Mouse (Mus musculus) kidney, embryonic 16.5 days (tissue): ENCODE data around the gene Ccno. TPM values are rescaled to one million over a fixed set of nuclear protein-coding genes. Genes with fewer than 3 reads are reported as not detected.

Experiments used
- ATAC-seq: fragments of 200-750 bp; cut with Nextera tagmentation; 2 replicates; pipeline ENCODE4 v1.8.0; 2017; ENCODE audit warnings: moderate TSS enrichment; ENCODE audit not compliant: low FRiP score, low TSS enrichment
- H3K27ac ChIP-seq: fragments of 300-500 bp; sonication (generic); 2 replicates; pipeline ENCODE4 v1.5.1; 2014; ENCODE audit warnings: low read length
- H3K27me3 ChIP-seq: fragments of 300-500 bp; sonication (generic); 2 replicates; pipeline ENCODE4 v1.6.1; 2014; ENCODE audit warnings: low read length, control low read depth, mixed read lengths; ENCODE audit not compliant: insufficient read depth
- H3K36me3 ChIP-seq: fragments of 300-500 bp; sonication (generic); 2 replicates; pipeline ENCODE4 v1.6.1; 2014; ENCODE audit warnings: low read length, control low read depth, mixed read lengths; ENCODE audit not compliant: insufficient read depth
- H3K4me1 ChIP-seq: fragments of 300-500 bp; sonication (generic); 2 replicates; pipeline ENCODE4 v1.6.1; 2014; ENCODE audit warnings: low read length, control low read depth, mixed read lengths; ENCODE audit not compliant: insufficient read depth
- H3K4me2 ChIP-seq: fragments of 300-500 bp; sonication (generic); replicated peaks from 2 replicates; pipeline ENCODE4 v1.6.1; 2014; ENCODE audit warnings: low read depth, low read length
- H3K4me3 ChIP-seq: fragments of 300-500 bp; sonication (generic); 2 replicates; pipeline ENCODE4 v1.5.1; 2014; ENCODE audit warnings: mild to moderate bottlenecking, low read length
- H3K9ac ChIP-seq: fragments of 300-500 bp; sonication (generic); replicated peaks from 2 replicates; pipeline ENCODE4 v1.6.1; 2014; ENCODE audit warnings: low read length
- H3K9me3 ChIP-seq: fragments of 300-500 bp; sonication (generic); 2 replicates; pipeline ENCODE4 v1.6.1; 2016; ENCODE audit warnings: low read length, control low read depth
- WGBS: fragments of 180-500 bp; shearing (Covaris S2); extraction: QIAGEN DNeasy Blood & Tissue Kit; methylation state at CpG from one replicate; pipeline ENCODE4 v1.1.7; 2014; 5-methylcytosine and 5-hydroxymethylcytosine counted together
- polyA plus RNA-seq: library from polyadenylated mRNA; unstranded; fragments of >200 nt; fragmentation: Nextera tagmentation; extraction: Ambion mirVana; gene quantifications from 2 replicates; pipeline ENCODE4 v1.2.1, GENCODE M21; 2015

The Ccno gene
- polyA plus RNA-seq: 0.51 and 0.57 TPM in 2 replicates

GRCm38 (mm10) chr13:112987532-112987943 is at the start of gene Ccno:
Ccno (plus strand) TSS chr13:112987802.
- no peaks in the 10 kb centered on the region for H3K9me3 ChIP-seq
- peaks cover 67% of the 10 kb centered on the region for H3K27me3 ChIP-seq
- peak; percentile 97 for ATAC-seq
- peak within 1 kb of the TSS; percentile 63 for H3K4me3 ChIP-seq
- H3K27ac ChIP-seq: no peak within 1 kb of the TSS
- peak within 1 kb of the TSS; percentile 54 for H3K9ac ChIP-seq
- peak within 1 kb of the TSS; percentile 99 for H3K4me2 ChIP-seq
- H3K36me3 ChIP-seq: no peaks in the 10 kb centered on the region
- peaks cover 37% of the 10 kb centered on the region for H3K4me1 ChIP-seq
- WGBS: under 1% methylated on average over 46 of the region's 47 CpGs

- Histone ChIP-seq H3K4me2 (no peak overlapping the region), H3K9ac (no peak overlapping the region), H3K4me1 (no peaks in the 10 kb centered on the region), H3K27me3 (no peaks in the 10 kb centered on the region), H3K4me3 (no peak overlapping the region), H3K36me3 (peaks cover 22% of the 10 kb centered on the region), H3K27ac (no peak overlapping the region), H3K9me3 (no peaks in the 10 kb centered on the region)
- 72% methylated on average over 8 of the region's 8 CpGs for WGBS
- ATAC-seq: no peak
These were observed 49.5 kb upstream of the Ccno start for GRCm38 (mm10) chr13:112938130-112938529.

- 65% methylated on average over 15 of the region's 15 CpGs for WGBS
- Histone ChIP-seq H3K4me1 (no peaks in the 10 kb centered on the region), H3K4me3 (no peak overlapping the region)
These were observed 45.7 kb upstream of the Ccno start for GRCm38 (mm10) chr13:112941879-112942330.

GRCm38 (mm10) chr13:112945312-112945711 is 42.3 kb upstream of the Ccno start:
- H3K4me2 ChIP-seq: no peak overlapping the region
- no peak for ATAC-seq
- no peaks in the 10 kb centered on the region for H3K9me3 ChIP-seq
- H3K4me3 ChIP-seq: no peak overlapping the region
- H3K36me3 ChIP-seq: peaks cover 46% of the 10 kb centered on the region
- H3K9ac ChIP-seq: no peak overlapping the region
- no peaks in the 10 kb centered on the region for H3K27me3 ChIP-seq
- H3K27ac ChIP-seq: no peak overlapping the region
- H3K4me1 ChIP-seq: no peaks in the 10 kb centered on the region
- 91% methylated on average over 9 of the region's 9 CpGs for WGBS

More at GRCm38 (mm10) chr13:112941879-112942330, 45.7 kb upstream of the Ccno start:
- no peak overlapping the region for H3K9ac ChIP-seq
- ATAC-seq: no peak
- peaks cover 30% of the 10 kb centered on the region for H3K36me3 ChIP-seq
- H3K27me3 ChIP-seq: no peaks in the 10 kb centered on the region
- H3K27ac ChIP-seq: no peak overlapping the region
- H3K9me3 ChIP-seq: no peaks in the 10 kb centered on the region
- H3K4me2 ChIP-seq: no peak overlapping the region

- Histone ChIP-seq H3K27me3 (no peaks in the 10 kb centered on the region), H3K27ac (no peak overlapping the region), H3K9me3 (no peaks in the 10 kb centered on the region), H3K4me1 (no peaks in the 10 kb centered on the region), H3K9ac (no peak overlapping the region), H3K36me3 (peaks cover 49% of the 10 kb centered on the region), H3K4me3 (no peak overlapping the region), H3K4me2 (no peak overlapping the region)
- no peak for ATAC-seq
- WGBS: 93% methylated on average over 6 of the region's 6 CpGs
These were observed 41.7 kb upstream of the Ccno start for GRCm38 (mm10) chr13:112945900-112946299.

- no peak overlapping the region for H3K9ac ChIP-seq
- no peak overlapping the region for H3K27ac ChIP-seq
- H3K4me2 ChIP-seq: no peak overlapping the region
- H3K4me3 ChIP-seq: no peak overlapping the region
- no peak for ATAC-seq
- H3K9me3 ChIP-seq: no peaks in the 10 kb centered on the region
- no peaks in the 10 kb centered on the region for H3K27me3 ChIP-seq
- no peaks in the 10 kb centered on the region for H3K4me1 ChIP-seq
- 94% methylated on average over 8 of the region's 8 CpGs for WGBS
- H3K36me3 ChIP-seq: peaks cover 63% of the 10 kb centered on the region
These were observed 33.5 kb upstream of the Ccno start for GRCm38 (mm10) chr13:112954067-112954466.

- H3K27ac ChIP-seq: no peak overlapping the region
- H3K9me3 ChIP-seq: no peaks in the 10 kb centered on the region
- no peak overlapping the region for H3K9ac ChIP-seq
- H3K4me3 ChIP-seq: no peak overlapping the region
- no peak overlapping the region for H3K4me2 ChIP-seq
- no peaks in the 10 kb centered on the region for H3K27me3 ChIP-seq
- no peak for ATAC-seq
- peaks cover 42% of the 10 kb centered on the region for H3K36me3 ChIP-seq
- 50% methylated on average over 5 of the region's 5 CpGs for WGBS
- no peaks in the 10 kb centered on the region for H3K4me1 ChIP-seq
These were observed 24.5 kb upstream of the Ccno start for GRCm38 (mm10) chr13:112963081-112963480.

- no peak overlapping the region; the same call in 1 of the 2 replicates for H3K9ac ChIP-seq
- no peak overlapping the region for H3K27ac ChIP-seq
- H3K9me3 ChIP-seq: no peaks in the 10 kb centered on the region
- peaks cover 41% of the 10 kb centered on the region for H3K36me3 ChIP-seq
- H3K27me3 ChIP-seq: no peaks in the 10 kb centered on the region
- ATAC-seq: no peak
- H3K4me3 ChIP-seq: no peak overlapping the region
- no peak overlapping the region for H3K4me2 ChIP-seq
- 65% methylated on average over 12 of the region's 12 CpGs for WGBS
- H3K4me1 ChIP-seq: no peaks in the 10 kb centered on the region
These were observed 23.2 kb upstream of the Ccno start for GRCm38 (mm10) chr13:112964421-112964820.

GRCm38 (mm10) chr13:112967267-112967666 is 20.3 kb upstream of the Ccno start:
- 92% methylated on average over 5 of the region's 5 CpGs for WGBS
- H3K4me1 ChIP-seq: no peaks in the 10 kb centered on the region

GRCm38 (mm10) chr13:112976720-112977119 is 10.9 kb upstream of the Ccno start:
- Histone ChIP-seq H3K27me3 (no peaks in the 10 kb centered on the region), H3K9ac (no peak overlapping the region), H3K9me3 (no peaks in the 10 kb centered on the region), H3K27ac (no peak overlapping the region), H3K4me1 (no peaks in the 10 kb centered on the region), H3K4me2 (peak overlapping the region; percentile 28), H3K4me3 (no peak overlapping the region), H3K36me3 (no peaks in the 10 kb centered on the region)
- WGBS: 45% methylated on average over 10 of the region's 10 CpGs
- ATAC-seq: no peak

More at GRCm38 (mm10) chr13:112967267-112967666, 20.3 kb upstream of the Ccno start:
- H3K27ac ChIP-seq: no peak overlapping the region
- no peak overlapping the region for H3K4me2 ChIP-seq
- H3K36me3 ChIP-seq: peaks cover 37% of the 10 kb centered on the region
- no peaks in the 10 kb centered on the region for H3K27me3 ChIP-seq
- H3K4me3 ChIP-seq: no peak overlapping the region
- H3K9ac ChIP-seq: no peak overlapping the region
- no peak for ATAC-seq
- H3K9me3 ChIP-seq: no peaks in the 10 kb centered on the region
